Mouse (Mus musculus): Measurements from ENCODE around the gene Ppp2r3a. TPM values are rescaled to one million over a fixed set of nuclear protein-coding genes. Genes with fewer than 3 reads are reported as not detected.

The Ppp2r3a gene
- polyA plus RNA-seq, 1 experiment from 2014 or later, result 16.3 TPM

- no peak for ATAC-seq (ENCODE audit: insufficient number of reproducible peaks, insufficient read depth, low FRiP score, low TSS enrichment)
- WGBS, result 87% methylated on average over 3 of the region's 3 CpGs
Measured at GRCm38 (mm10) chr9:101204059-101204458, 47.5 kb downstream of the Ppp2r3a start.

GRCm38 (mm10) chr9:101200627-101201026 is 51.0 kb downstream of the Ppp2r3a start:
- H3K27ac ChIP-seq, result no peak overlapping the region
- 62% methylated on average over 5 of the region's 5 CpGs for WGBS

More at GRCm38 (mm10) chr9:101204059-101204458, 47.5 kb downstream of the Ppp2r3a start:
- H3K4me1 ChIP-seq, result no peaks in the 10 kb centered on the region
- H3K36me3 ChIP-seq, result no peaks in the 10 kb centered on the region
- H3K27me3 ChIP-seq, result no peaks in the 10 kb centered on the region
- no peak overlapping the region for H3K27ac ChIP-seq
- no peak overlapping the region for H3K9ac ChIP-seq
- no peak overlapping the region for H3K4me2 ChIP-seq (replicated peaks)
- no peaks in the 10 kb centered on the region for H3K9me3 ChIP-seq
- no peak overlapping the region for H3K4me3 ChIP-seq

GRCm38 (mm10) chr9:101198804-101199203 is 52.8 kb downstream of the Ppp2r3a start:
- H3K27ac ChIP-seq, result no peak overlapping the region
- H3K4me2 ChIP-seq (replicated peaks), result no peak overlapping the region
- no peaks in the 10 kb centered on the region for H3K9me3 ChIP-seq
- H3K27me3 ChIP-seq, result no peaks in the 10 kb centered on the region
- no peak for ATAC-seq (ENCODE audit: insufficient number of reproducible peaks, insufficient read depth, low FRiP score, low TSS enrichment)
- no peaks in the 10 kb centered on the region for H3K36me3 ChIP-seq
- H3K4me1 ChIP-seq, result no peaks in the 10 kb centered on the region
- H3K9ac ChIP-seq, result no peak overlapping the region
- 64% methylated on average over 6 of the region's 6 CpGs for whole genome bisulfite sequencing
- no peak overlapping the region for H3K4me3 ChIP-seq

More at GRCm38 (mm10) chr9:101200627-101201026, 51.0 kb downstream of the Ppp2r3a start:
- no peaks in the 10 kb centered on the region for H3K9me3 ChIP-seq
- no peak overlapping the region for H3K4me3 ChIP-seq
- H3K27me3 ChIP-seq, result no peaks in the 10 kb centered on the region
- no peak for ATAC-seq (ENCODE audit: insufficient number of reproducible peaks, insufficient read depth, low FRiP score, low TSS enrichment)
- no peaks in the 10 kb centered on the region for H3K4me1 ChIP-seq
- H3K9ac ChIP-seq, result no peak overlapping the region
- no peaks in the 10 kb centered on the region for H3K36me3 ChIP-seq
- H3K4me2 ChIP-seq (replicated peaks), result no peak overlapping the region

- H3K4me3 ChIP-seq, result no peak overlapping the region
- WGBS, result 88% methylated on average over 3 of the region's 3 CpGs
- H3K4me1 ChIP-seq, result no peaks in the 10 kb centered on the region
- H3K36me3 ChIP-seq, result no peaks in the 10 kb centered on the region
- no peak overlapping the region for H3K27ac ChIP-seq
- H3K9ac ChIP-seq, result no peak overlapping the region
- ATAC-seq (ENCODE audit: insufficient number of reproducible peaks, insufficient read depth, low FRiP score, low TSS enrichment), result no peak
- no peak overlapping the region for H3K4me2 ChIP-seq (replicated peaks)
- no peaks in the 10 kb centered on the region for H3K27me3 ChIP-seq
- no peaks in the 10 kb centered on the region for H3K9me3 ChIP-seq
Measured at GRCm38 (mm10) chr9:101198261-101198660, 53.3 kb downstream of the Ppp2r3a start.

- H3K4me1 ChIP-seq, result no peaks in the 10 kb centered on the region
- no peak overlapping the region for H3K4me3 ChIP-seq
- H3K27ac ChIP-seq, result no peak overlapping the region
- no peak overlapping the region for H3K9ac ChIP-seq
- no peaks in the 10 kb centered on the region for H3K27me3 ChIP-seq
- no peak overlapping the region for H3K4me2 ChIP-seq (replicated peaks)
- ATAC-seq (ENCODE audit: insufficient number of reproducible peaks, insufficient read depth, low FRiP score, low TSS enrichment), result no peak
- H3K9me3 ChIP-seq, result no peaks in the 10 kb centered on the region
- WGBS, result 43% methylated on average over 5 of the region's 5 CpGs
- H3K36me3 ChIP-seq, result peaks cover 13% of the 10 kb centered on the region
Measured at GRCm38 (mm10) chr9:101181962-101182701, 69.5 kb downstream of the Ppp2r3a start.

GRCm38 (mm10) chr9:101181291-101181690 is 70.3 kb downstream of the Ppp2r3a start:
- H3K9ac ChIP-seq, result no peak overlapping the region
- no peaks in the 10 kb centered on the region for H3K4me1 ChIP-seq
- no peak overlapping the region for H3K4me3 ChIP-seq
- peaks cover 13% of the 10 kb centered on the region for H3K36me3 ChIP-seq
- no peaks in the 10 kb centered on the region for H3K9me3 ChIP-seq
- H3K4me2 ChIP-seq (replicated peaks), result no peak overlapping the region
- no peak for ATAC-seq (ENCODE audit: insufficient number of reproducible peaks, insufficient read depth, low FRiP score, low TSS enrichment)
- WGBS, result 77% methylated on average over 6 of the region's 6 CpGs
- no peaks in the 10 kb centered on the region for H3K27me3 ChIP-seq
- H3K27ac ChIP-seq, result no peak overlapping the region

GRCm38 (mm10) chr9:101180234-101180633 is 71.4 kb downstream of the Ppp2r3a start:
- H3K9ac ChIP-seq, result no peak overlapping the region
- H3K36me3 ChIP-seq, result peaks cover 13% of the 10 kb centered on the region
- H3K27ac ChIP-seq, result no peak overlapping the region
- no peak overlapping the region for H3K4me3 ChIP-seq
- H3K9me3 ChIP-seq, result no peaks in the 10 kb centered on the region
- H3K4me1 ChIP-seq, result no peaks in the 10 kb centered on the region
- no peak for ATAC-seq (ENCODE audit: insufficient number of reproducible peaks, insufficient read depth, low FRiP score, low TSS enrichment)
- WGBS, result 79% methylated on average over 2 of the region's 2 CpGs
- H3K4me2 ChIP-seq (replicated peaks), result no peak overlapping the region
- no peaks in the 10 kb centered on the region for H3K27me3 ChIP-seq

- Histone ChIP-seq H3K4me1 (no peaks in the 10 kb centered on the region), H3K36me3 (no peaks in the 10 kb centered on the region), H3K27ac (no peak overlapping the region), H3K4me2 (replicated peaks) (no peak overlapping the region), H3K9me3 (no peaks in the 10 kb centered on the region), H3K4me3 (no peak overlapping the region), H3K27me3 (no peaks in the 10 kb centered on the region), H3K9ac (no peak overlapping the region)
- 83% methylated on average over 1 of the region's 1 CpGs for WGBS
- no peak for ATAC-seq (ENCODE audit: insufficient number of reproducible peaks, insufficient read depth, low FRiP score, low TSS enrichment)
Measured at GRCm38 (mm10) chr9:101160627-101161026, 91.0 kb downstream of the Ppp2r3a start.

- no peaks in the 10 kb centered on the region for H3K27me3 ChIP-seq
- no peaks in the 10 kb centered on the region for H3K4me1 ChIP-seq
- H3K4me2 ChIP-seq (replicated peaks), result no peak overlapping the region
- no peaks in the 10 kb centered on the region for H3K9me3 ChIP-seq
- no peak overlapping the region for H3K27ac ChIP-seq
- H3K4me3 ChIP-seq, result no peak overlapping the region
- no peak for ATAC-seq (ENCODE audit: insufficient number of reproducible peaks, insufficient read depth, low FRiP score, low TSS enrichment)
- H3K36me3 ChIP-seq, result no peaks in the 10 kb centered on the region
- 83% methylated on average over 5 of the region's 5 CpGs for whole genome bisulfite sequencing
- no peak overlapping the region for H3K9ac ChIP-seq
Measured at GRCm38 (mm10) chr9:101160092-101160491, 91.5 kb downstream of the Ppp2r3a start.

- ATAC-seq (ENCODE audit: insufficient number of reproducible peaks, insufficient read depth, low FRiP score, low TSS enrichment), result no peak
- Histone ChIP-seq H3K9me3 (no peaks in the 10 kb centered on the region), H3K27ac (no peak overlapping the region), H3K4me1 (no peaks in the 10 kb centered on the region), H3K4me2 (replicated peaks) (no peak overlapping the region), H3K4me3 (no peak overlapping the region), H3K27me3 (no peaks in the 10 kb centered on the region), H3K36me3 (no peaks in the 10 kb centered on the region), H3K9ac (no peak overlapping the region)
- WGBS, result 88% methylated on average over 1 of the region's 1 CpGs
Measured at GRCm38 (mm10) chr9:101159431-101159830, 92.2 kb downstream of the Ppp2r3a start.

GRCm38 (mm10) chr9:101152872-101153271 is 98.7 kb downstream of the Ppp2r3a start:
- no peak overlapping the region for H3K27ac ChIP-seq
- no peak for ATAC-seq (ENCODE audit: insufficient number of reproducible peaks, insufficient read depth, low FRiP score, low TSS enrichment)
- H3K4me1 ChIP-seq, result no peaks in the 10 kb centered on the region
- H3K36me3 ChIP-seq, result 0 out of 2 replicates have a peak, but pooled peaks cover 11% of the 10 kb centered on the region
- no peaks in the 10 kb centered on the region for H3K27me3 ChIP-seq
- H3K9me3 ChIP-seq, result no peaks in the 10 kb centered on the region
- H3K4me2 ChIP-seq (replicated peaks), result no peak overlapping the region
- 75% methylated on average over 5 of the region's 5 CpGs for WGBS
- no peak overlapping the region for H3K9ac ChIP-seq
- H3K4me3 ChIP-seq, result no peak overlapping the region

GRCm38 (mm10) chr9:101143635-101144034 is 108.0 kb downstream of the Ppp2r3a start:
- Histone ChIP-seq H3K9me3 (no peaks in the 10 kb centered on the region), H3K36me3 (peaks cover 34% of the 10 kb centered on the region), H3K4me1 (no peaks in the 10 kb centered on the region), H3K9ac (no peak overlapping the region), H3K4me2 (replicated peaks) (no peak overlapping the region), H3K4me3 (no peak overlapping the region), H3K27ac (no peak overlapping the region), H3K27me3 (no peaks in the 10 kb centered on the region)
- 92% methylated on average over 4 of the region's 4 CpGs for WGBS
- ATAC-seq (ENCODE audit: insufficient number of reproducible peaks, insufficient read depth, low FRiP score, low TSS enrichment), result no peak

All from embryonic facial prominence, embryonic 12.5 days (tissue).